Mouse (Mus musculus): ENCODE measurements around the gene Homer3. TPM values are rescaled to one million over a fixed set of nuclear protein-coding genes. Genes with fewer than 3 reads are reported as not detected.

Gene Homer3
- polyA plus RNA-seq, 1 experiment from 2014 or later: 31.5 TPM

- DNase-seq (ENCODE audit: low spot score): no peak
- Histone ChIP-seq H3K4me1 (ENCODE audit: control insufficient read depth, insufficient read depth, low read length) (no peaks in the 10 kb centered on the region), H3K4me2 (ENCODE audit: low read length) (no peak overlapping the region), H3K36me3 (ENCODE audit: control insufficient read depth, insufficient read depth, low read length) (peaks cover 99% of the 10 kb centered on the region), H3K27ac (ENCODE audit: low read depth, low read length) (no peak overlapping the region), H3K9me3 (replicated peaks; ENCODE audit: control insufficient read depth, low read length) (no peaks in the 10 kb centered on the region), H3K27me3 (replicated peaks; ENCODE audit: control insufficient read depth, insufficient read depth, low read length) (no peaks in the 10 kb centered on the region), H3K9ac (ENCODE audit: low read length) (no peak overlapping the region), H3K4me3 (ENCODE audit: low read depth, low read length) (no peak overlapping the region)
- 76% methylated on average over 3 of the region's 3 CpGs for WGBS
- no peak for ATAC-seq
Measured at GRCm38 (mm10) chr8:70257456-70257855, 25.2 kb upstream of the Homer3 start.

GRCm38 (mm10) chr8:70258600-70258999 is 24.0 kb upstream of the Homer3 start:
- no peak overlapping the region for H3K4me3 ChIP-seq (ENCODE audit: low read depth, low read length)
- H3K4me1 ChIP-seq (ENCODE audit: control insufficient read depth, insufficient read depth, low read length): no peaks in the 10 kb centered on the region
- no peak overlapping the region for H3K4me2 ChIP-seq (ENCODE audit: low read length)
- WGBS: 93% methylated on average over 5 of the region's 5 CpGs
- no peaks in the 10 kb centered on the region for H3K27me3 ChIP-seq (replicated peaks; ENCODE audit: control insufficient read depth, insufficient read depth, low read length)
- no peak overlapping the region for H3K27ac ChIP-seq (ENCODE audit: low read depth, low read length)
- H3K9ac ChIP-seq (ENCODE audit: low read length): no peak overlapping the region
- no peaks in the 10 kb centered on the region for H3K9me3 ChIP-seq (replicated peaks; ENCODE audit: control insufficient read depth, low read length)
- DNase-seq (ENCODE audit: low spot score) (no peak), ATAC-seq (no peak)
- peaks cover 99% of the 10 kb centered on the region for H3K36me3 ChIP-seq (ENCODE audit: control insufficient read depth, insufficient read depth, low read length)

GRCm38 (mm10) chr8:70259043-70259442 is 23.6 kb upstream of the Homer3 start:
- H3K4me3 ChIP-seq (ENCODE audit: low read depth, low read length): no peak overlapping the region
- H3K4me1 ChIP-seq (ENCODE audit: control insufficient read depth, insufficient read depth, low read length): no peaks in the 10 kb centered on the region
- 87% methylated on average over 2 of the region's 2 CpGs for WGBS
- ATAC-seq: no peak
- H3K9ac ChIP-seq (ENCODE audit: low read length): no peak overlapping the region
- H3K36me3 ChIP-seq (ENCODE audit: control insufficient read depth, insufficient read depth, low read length): peaks cover 99% of the 10 kb centered on the region
- H3K27me3 ChIP-seq (replicated peaks; ENCODE audit: control insufficient read depth, insufficient read depth, low read length): no peaks in the 10 kb centered on the region
- H3K27ac ChIP-seq (ENCODE audit: low read depth, low read length): no peak overlapping the region
- no peak for DNase-seq (ENCODE audit: low spot score)
- H3K4me2 ChIP-seq (ENCODE audit: low read length): no peak overlapping the region
- no peaks in the 10 kb centered on the region for H3K9me3 ChIP-seq (replicated peaks; ENCODE audit: control insufficient read depth, low read length)

GRCm38 (mm10) chr8:70267674-70268073 is 15.0 kb upstream of the Homer3 start:
- Histone ChIP-seq H3K4me2 (ENCODE audit: low read length) (no peak overlapping the region), H3K36me3 (ENCODE audit: control insufficient read depth, insufficient read depth, low read length) (peaks cover 35% of the 10 kb centered on the region), H3K4me1 (ENCODE audit: control insufficient read depth, insufficient read depth, low read length) (no peaks in the 10 kb centered on the region), H3K27me3 (replicated peaks; ENCODE audit: control insufficient read depth, insufficient read depth, low read length) (no peaks in the 10 kb centered on the region), H3K4me3 (ENCODE audit: low read depth, low read length) (no peak overlapping the region), H3K9me3 (replicated peaks; ENCODE audit: control insufficient read depth, low read length) (no peaks in the 10 kb centered on the region), H3K27ac (ENCODE audit: low read depth, low read length) (no peak overlapping the region), H3K9ac (ENCODE audit: low read length) (no peak overlapping the region)
- 85% methylated on average over 3 of the region's 3 CpGs for WGBS
- ATAC-seq: no peak
- no peak for DNase-seq (ENCODE audit: low spot score)

- Histone ChIP-seq H3K27ac (ENCODE audit: low read depth, low read length) (no peak overlapping the region), H3K36me3 (ENCODE audit: control insufficient read depth, insufficient read depth, low read length) (peaks cover 28% of the 10 kb centered on the region), H3K9me3 (replicated peaks; ENCODE audit: control insufficient read depth, low read length) (no peaks in the 10 kb centered on the region), H3K4me1 (ENCODE audit: control insufficient read depth, insufficient read depth, low read length) (no peaks in the 10 kb centered on the region), H3K27me3 (replicated peaks; ENCODE audit: control insufficient read depth, insufficient read depth, low read length) (no peaks in the 10 kb centered on the region), H3K4me3 (ENCODE audit: low read depth, low read length) (no peak overlapping the region), H3K4me2 (ENCODE audit: low read length) (no peak overlapping the region), H3K9ac (ENCODE audit: low read length) (no peak overlapping the region)
- DNase-seq (ENCODE audit: low spot score) (no peak), ATAC-seq (no peak)
- 22% methylated on average over 5 of the region's 5 CpGs for WGBS
Measured at GRCm38 (mm10) chr8:70268311-70268710, 14.3 kb upstream of the Homer3 start.

DNA sequence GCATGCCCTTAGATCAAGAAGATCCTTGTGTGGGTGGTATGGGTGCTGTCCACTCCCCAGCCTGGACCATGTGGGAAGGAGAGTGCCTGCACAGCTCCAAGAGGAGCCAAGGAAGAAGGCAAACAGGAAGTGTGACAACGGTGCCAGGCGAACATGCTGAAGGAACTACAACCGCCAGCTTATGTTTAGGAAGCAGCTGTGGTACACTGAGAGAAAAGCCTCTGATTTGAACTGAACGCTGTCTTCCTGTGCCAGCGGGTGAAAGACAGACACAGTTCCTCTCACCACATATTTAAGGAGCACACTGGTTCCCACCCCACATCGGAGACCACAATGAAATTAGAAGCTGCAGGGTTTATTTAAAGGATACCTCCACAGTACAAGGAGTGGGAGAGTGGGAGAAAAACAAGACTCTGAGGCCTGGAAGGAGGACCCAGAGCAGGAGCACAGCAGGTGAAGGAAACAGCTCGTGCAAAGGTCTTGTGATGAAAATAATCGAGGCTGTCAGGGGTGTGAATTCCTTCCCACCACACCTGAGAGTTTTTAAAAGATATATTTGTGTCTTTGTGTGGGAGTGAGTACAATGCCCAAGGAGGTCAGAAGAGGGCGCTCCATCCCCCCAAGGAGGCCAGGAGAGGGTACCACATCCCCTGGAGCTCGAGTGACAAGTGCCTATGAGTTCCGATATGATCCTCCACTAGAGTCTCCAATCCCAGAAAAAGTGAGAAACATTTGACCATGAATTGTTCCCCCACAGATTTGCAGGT is 13.6 kb upstream of the Homer3 start:
- H3K27ac ChIP-seq (ENCODE audit: low read depth, low read length): no peak overlapping the region
- no peak overlapping the region for H3K4me2 ChIP-seq (ENCODE audit: low read length)
- H3K36me3 ChIP-seq (ENCODE audit: control insufficient read depth, insufficient read depth, low read length): peaks cover 21% of the 10 kb centered on the region
- no peak overlapping the region for H3K4me3 ChIP-seq (ENCODE audit: low read depth, low read length)
- H3K4me1 ChIP-seq (ENCODE audit: control insufficient read depth, insufficient read depth, low read length): no peaks in the 10 kb centered on the region
- no peaks in the 10 kb centered on the region for H3K9me3 ChIP-seq (replicated peaks; ENCODE audit: control insufficient read depth, low read length)
- DNase-seq (ENCODE audit: low spot score) (peak; percentile 8), ATAC-seq (no peak)
- WGBS: 63% methylated on average over 11 of the region's 11 CpGs
- H3K9ac ChIP-seq (ENCODE audit: low read length): no peak overlapping the region
- no peaks in the 10 kb centered on the region for H3K27me3 ChIP-seq (replicated peaks; ENCODE audit: control insufficient read depth, insufficient read depth, low read length)

DNA sequence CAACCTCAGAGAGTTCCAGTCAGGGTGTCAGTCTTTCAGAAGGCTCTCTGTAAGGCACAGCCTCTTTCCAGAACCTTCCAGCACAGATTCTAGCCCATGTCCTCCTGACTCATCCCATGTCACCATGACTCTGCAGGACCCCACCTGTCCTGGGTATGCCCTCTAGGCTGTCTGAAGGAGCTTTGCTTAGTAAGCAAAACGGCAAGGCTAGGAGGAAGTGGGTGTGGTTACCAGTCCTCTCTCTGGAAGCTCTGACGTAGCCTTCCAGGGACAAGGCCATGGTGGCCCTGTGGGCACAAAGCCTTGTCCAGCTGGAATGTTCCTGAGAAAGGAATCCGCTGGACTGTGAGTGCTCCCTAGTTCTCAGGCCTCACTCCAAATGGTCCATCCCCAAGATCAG is 9.7 kb upstream of the Homer3 start:
- Histone ChIP-seq H3K9ac (ENCODE audit: low read length) (no peak overlapping the region), H3K9me3 (replicated peaks; ENCODE audit: control insufficient read depth, low read length) (no peaks in the 10 kb centered on the region), H3K36me3 (ENCODE audit: control insufficient read depth, insufficient read depth, low read length) (no peaks in the 10 kb centered on the region), H3K27me3 (replicated peaks; ENCODE audit: control insufficient read depth, insufficient read depth, low read length) (no peaks in the 10 kb centered on the region), H3K27ac (ENCODE audit: low read depth, low read length) (no peak overlapping the region), H3K4me3 (ENCODE audit: low read depth, low read length) (no peak overlapping the region), H3K4me2 (ENCODE audit: low read length) (no peak overlapping the region), H3K4me1 (ENCODE audit: control insufficient read depth, insufficient read depth, low read length) (no peaks in the 10 kb centered on the region)
- 68% methylated on average over 3 of the region's 3 CpGs for WGBS
- no peak for ATAC-seq
- no peak for DNase-seq (ENCODE audit: low spot score)

DNA sequence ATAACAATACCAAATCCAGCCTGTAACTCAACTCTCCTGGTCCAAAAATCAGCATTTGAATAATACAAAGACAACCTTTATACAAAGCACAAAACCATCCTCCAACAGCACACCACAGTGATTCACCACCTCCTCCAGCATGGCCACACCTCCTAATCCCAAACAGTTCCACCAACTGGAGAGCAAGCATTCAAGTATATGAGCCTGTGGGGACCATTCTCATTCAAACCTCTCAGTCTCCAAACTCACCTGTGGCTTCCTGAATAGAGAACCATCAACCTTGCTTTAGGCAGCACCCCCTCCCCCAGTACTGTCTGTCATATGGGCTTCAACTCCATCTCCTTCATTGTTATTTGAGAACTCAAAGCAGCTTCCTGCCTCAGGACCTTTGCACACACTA is 8.3 kb upstream of the Homer3 start:
- Histone ChIP-seq H3K36me3 (ENCODE audit: control insufficient read depth, insufficient read depth, low read length) (no peaks in the 10 kb centered on the region), H3K9ac (ENCODE audit: low read length) (no peak overlapping the region), H3K27me3 (replicated peaks; ENCODE audit: control insufficient read depth, insufficient read depth, low read length) (no peaks in the 10 kb centered on the region), H3K4me1 (ENCODE audit: control insufficient read depth, insufficient read depth, low read length) (no peaks in the 10 kb centered on the region), H3K27ac (ENCODE audit: low read depth, low read length) (no peak overlapping the region), H3K9me3 (replicated peaks; ENCODE audit: control insufficient read depth, low read length) (no peaks in the 10 kb centered on the region), H3K4me2 (ENCODE audit: low read length) (no peak overlapping the region), H3K4me3 (ENCODE audit: low read depth, low read length) (no peak overlapping the region)
- DNase-seq (ENCODE audit: low spot score) (no peak), ATAC-seq (no peak)

- Histone ChIP-seq H3K4me1 (ENCODE audit: control insufficient read depth, insufficient read depth, low read length) (no peaks in the 10 kb centered on the region), H3K4me2 (ENCODE audit: low read length) (no peak overlapping the region), H3K36me3 (ENCODE audit: control insufficient read depth, insufficient read depth, low read length) (no peaks in the 10 kb centered on the region), H3K9ac (ENCODE audit: low read length) (no peak overlapping the region), H3K27ac (ENCODE audit: low read depth, low read length) (no peak overlapping the region), H3K4me3 (ENCODE audit: low read depth, low read length) (no peak overlapping the region), H3K9me3 (replicated peaks; ENCODE audit: control insufficient read depth, low read length) (no peaks in the 10 kb centered on the region), H3K27me3 (replicated peaks; ENCODE audit: control insufficient read depth, insufficient read depth, low read length) (no peaks in the 10 kb centered on the region)
- WGBS: 83% methylated on average over 3 of the region's 3 CpGs
- DNase-seq (ENCODE audit: low spot score): no peak
- no peak for ATAC-seq
Measured at GRCm38 (mm10) chr8:70276476-70276875, 6.2 kb upstream of the Homer3 start.
